Mouse (Mus musculus): ENCODE data around the gene Gclc. TPM values are rescaled to one million over a fixed set of nuclear protein-coding genes. Genes with fewer than 3 reads are reported as not detected.

Gene Gclc
- polyA plus RNA-seq (2014; fragmentation: Nextera tagmentation; extraction: Ambion mirVana), result 29.7 and 32.8 TPM in 2 replicates

DNA sequence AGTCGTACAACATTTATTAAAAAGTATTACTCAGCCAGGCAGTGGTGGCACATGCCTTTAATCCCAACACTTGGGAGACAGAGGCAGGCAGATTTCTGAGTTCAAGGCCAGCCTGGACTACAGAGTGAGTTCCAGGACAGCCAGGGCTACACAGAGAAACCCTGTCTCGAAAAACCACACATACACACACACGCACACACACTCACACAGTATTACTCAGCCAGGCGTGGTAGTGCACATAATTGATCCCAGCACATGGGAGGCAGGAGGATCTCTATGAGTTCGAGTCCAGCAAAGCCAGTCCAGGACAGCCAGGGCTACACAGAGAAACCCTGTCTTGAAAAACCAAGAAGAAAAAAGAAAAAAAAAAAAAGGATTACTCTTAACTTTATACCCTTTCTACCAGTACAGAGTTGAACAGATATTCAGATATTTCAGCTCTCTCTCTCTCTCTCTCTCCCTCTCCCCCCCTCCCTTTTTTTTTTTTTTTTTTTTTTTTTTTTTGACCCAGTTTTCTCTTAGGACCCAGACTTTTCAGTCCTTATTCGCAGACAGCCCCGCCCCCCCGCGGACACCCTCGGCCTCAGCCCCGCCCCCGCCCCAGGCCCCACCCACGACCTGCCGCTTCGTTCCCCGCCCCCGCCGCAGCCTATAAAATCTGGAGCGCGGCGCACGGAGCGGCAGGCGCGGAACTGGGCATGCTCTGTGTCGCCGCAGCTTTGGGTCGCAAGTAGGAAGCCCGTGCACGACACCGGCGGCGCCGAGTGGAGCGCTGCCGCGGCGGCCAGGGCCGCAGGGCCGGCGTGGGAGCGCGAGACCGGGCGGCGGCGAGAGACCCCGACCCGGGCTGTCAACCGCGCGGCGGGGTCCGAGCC, at the start of gene Gclc:
Gene Gclc, plus strand, starts transcription at position 683 of the 875 bp plus-strand sequence.
- Histone ChIP-seq H3K4me2 (peak within 1 kb of the TSS; percentile 64), H3K27me3 (replicated peaks; ENCODE audit: control insufficient read depth, insufficient read depth, low read length) (no peaks in the 10 kb centered on the region), H3K4me3 (ENCODE audit: low read depth, low read length) (peak within 1 kb of the TSS; percentile 83), H3K9ac (ENCODE audit: low read depth, low read length) (peak within 1 kb of the TSS; percentile 77), H3K36me3 (ENCODE audit: control insufficient read depth, insufficient read depth, low read length) (no peaks in the 10 kb centered on the region), H3K4me1 (replicated peaks; ENCODE audit: control insufficient read depth, insufficient read depth, low read length) (peaks cover 11% of the 10 kb centered on the region; the same call in 1 of the 2 replicates), H3K27ac (ENCODE audit: low read depth, low read length) (peak within 1 kb of the TSS; percentile 84), H3K9me3 (ENCODE audit: control insufficient read depth, low read length) (no peaks in the 10 kb centered on the region)
- 8% methylated on average over 52 of the region's 54 CpGs for WGBS
- ATAC-seq (replicated peaks; ENCODE audit: low FRiP score) (peak; percentile 73), DNase-seq (ENCODE audit: low spot score) (peak; percentile 88)

- Histone ChIP-seq H3K27ac (ENCODE audit: low read depth, low read length) (no peak overlapping the region), H3K4me1 (replicated peaks; ENCODE audit: control insufficient read depth, insufficient read depth, low read length) (no peaks in the 10 kb centered on the region), H3K27me3 (replicated peaks; ENCODE audit: control insufficient read depth, insufficient read depth, low read length) (no peaks in the 10 kb centered on the region), H3K36me3 (ENCODE audit: control insufficient read depth, insufficient read depth, low read length) (no peaks in the 10 kb centered on the region), H3K9me3 (ENCODE audit: control insufficient read depth, low read length) (no peaks in the 10 kb centered on the region), H3K4me2 (no peak overlapping the region), H3K4me3 (ENCODE audit: low read depth, low read length) (no peak overlapping the region), H3K9ac (ENCODE audit: low read depth, low read length) (no peak overlapping the region)
- no peak for DNase-seq (ENCODE audit: low spot score)
- no peak for ATAC-seq (replicated peaks; ENCODE audit: low FRiP score)
- 75% methylated on average over 6 of the region's 6 CpGs for WGBS
Observed at GRCm38 (mm10) chr9:77706515-77706914, 47.8 kb upstream of the Gclc start.

DNA sequence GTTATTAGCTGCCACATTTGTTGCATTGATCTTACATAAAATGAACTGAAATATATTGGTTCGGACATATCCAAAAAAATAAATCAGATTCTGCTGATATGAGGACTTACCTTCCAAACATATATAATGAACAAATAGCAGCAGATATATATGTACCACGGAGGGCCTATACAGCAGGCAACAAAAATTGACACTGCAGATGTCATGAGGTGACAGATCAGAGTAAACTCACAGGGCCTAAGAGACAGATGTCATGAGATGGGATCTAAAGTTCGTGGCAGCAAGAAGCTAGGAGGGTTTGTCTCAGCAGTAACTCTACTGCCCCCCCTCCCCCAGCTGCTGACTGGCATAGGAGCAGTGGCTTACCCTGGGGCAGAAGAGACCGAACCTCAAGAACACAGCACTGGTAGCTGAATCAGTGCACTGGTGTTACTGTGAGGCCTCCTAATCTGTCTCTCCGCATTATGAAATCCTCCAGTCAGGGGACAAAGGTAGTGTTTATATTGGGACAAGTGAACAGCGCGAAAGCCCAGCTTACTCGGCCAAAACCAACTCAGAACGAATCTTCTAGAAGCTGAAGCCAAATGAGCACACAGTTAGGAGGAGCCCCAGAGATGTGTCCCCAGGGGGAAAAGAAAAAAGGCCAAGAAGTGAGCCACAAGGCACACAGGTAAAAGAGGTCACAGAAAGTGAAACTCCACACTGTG, 46.7 kb upstream of the Gclc start:
- Histone ChIP-seq H3K9me3 (ENCODE audit: control insufficient read depth, low read length) (no peaks in the 10 kb centered on the region), H3K4me2 (no peak overlapping the region), H3K36me3 (ENCODE audit: control insufficient read depth, insufficient read depth, low read length) (no peaks in the 10 kb centered on the region), H3K4me3 (ENCODE audit: low read depth, low read length) (no peak overlapping the region), H3K27ac (ENCODE audit: low read depth, low read length) (no peak overlapping the region; the same call in 1 of the 2 replicates), H3K9ac (ENCODE audit: low read depth, low read length) (no peak overlapping the region), H3K4me1 (replicated peaks; ENCODE audit: control insufficient read depth, insufficient read depth, low read length) (no peaks in the 10 kb centered on the region), H3K27me3 (replicated peaks; ENCODE audit: control insufficient read depth, insufficient read depth, low read length) (no peaks in the 10 kb centered on the region)
- 0 out of 2 replicates have a peak, but pooled peaks have one; percentile 29 for ATAC-seq (replicated peaks; ENCODE audit: low FRiP score)
- DNase-seq (ENCODE audit: low spot score), result no peak
- 73% methylated on average over 9 of the region's 9 CpGs for WGBS

DNA sequence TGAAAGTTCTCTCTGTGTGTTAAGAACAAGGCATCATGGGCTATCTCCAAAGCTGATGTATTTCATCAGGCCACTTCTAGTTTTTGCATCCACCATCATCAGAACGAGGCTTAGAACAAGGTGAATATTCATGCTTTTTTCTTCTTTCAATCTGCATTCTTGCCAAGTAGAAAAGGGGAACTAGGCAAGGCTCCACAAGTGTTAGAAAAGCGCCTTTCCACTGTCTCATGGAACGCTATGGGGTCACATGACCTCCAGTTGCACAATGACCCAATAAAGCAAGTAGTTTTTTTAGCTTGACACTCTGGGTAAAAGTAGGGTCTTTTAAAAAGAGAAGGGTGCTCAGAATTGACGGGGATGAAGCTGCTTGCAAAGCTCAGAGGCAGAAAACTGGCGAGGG, 45.4 kb upstream of the Gclc start:
- Histone ChIP-seq H3K27me3 (replicated peaks; ENCODE audit: control insufficient read depth, insufficient read depth, low read length) (no peaks in the 10 kb centered on the region), H3K4me3 (ENCODE audit: low read depth, low read length) (no peak overlapping the region), H3K4me2 (no peak overlapping the region), H3K36me3 (ENCODE audit: control insufficient read depth, insufficient read depth, low read length) (no peaks in the 10 kb centered on the region), H3K9me3 (ENCODE audit: control insufficient read depth, low read length) (no peaks in the 10 kb centered on the region), H3K4me1 (replicated peaks; ENCODE audit: control insufficient read depth, insufficient read depth, low read length) (no peaks in the 10 kb centered on the region), H3K9ac (ENCODE audit: low read depth, low read length) (no peak overlapping the region), H3K27ac (ENCODE audit: low read depth, low read length) (no peak overlapping the region)
- 57% methylated on average over 5 of the region's 5 CpGs for WGBS
- DNase-seq (ENCODE audit: low spot score), result no peak
- ATAC-seq (replicated peaks; ENCODE audit: low FRiP score), result no peak

- Histone ChIP-seq H3K9me3 (ENCODE audit: control insufficient read depth, low read length) (no peaks in the 10 kb centered on the region), H3K36me3 (ENCODE audit: control insufficient read depth, insufficient read depth, low read length) (no peaks in the 10 kb centered on the region), H3K9ac (ENCODE audit: low read depth, low read length) (no peak overlapping the region), H3K4me3 (ENCODE audit: low read depth, low read length) (no peak overlapping the region), H3K4me2 (no peak overlapping the region), H3K4me1 (replicated peaks; ENCODE audit: control insufficient read depth, insufficient read depth, low read length) (no peaks in the 10 kb centered on the region), H3K27me3 (replicated peaks; ENCODE audit: control insufficient read depth, insufficient read depth, low read length) (no peaks in the 10 kb centered on the region), H3K27ac (ENCODE audit: low read depth, low read length) (no peak overlapping the region)
- DNase-seq (ENCODE audit: low spot score), result no peak
- WGBS, result 63% methylated on average over 5 of the region's 5 CpGs
- ATAC-seq (replicated peaks; ENCODE audit: low FRiP score), result no peak
Observed at GRCm38 (mm10) chr9:77711021-77711569, 43.2 kb upstream of the Gclc start.

DNA sequence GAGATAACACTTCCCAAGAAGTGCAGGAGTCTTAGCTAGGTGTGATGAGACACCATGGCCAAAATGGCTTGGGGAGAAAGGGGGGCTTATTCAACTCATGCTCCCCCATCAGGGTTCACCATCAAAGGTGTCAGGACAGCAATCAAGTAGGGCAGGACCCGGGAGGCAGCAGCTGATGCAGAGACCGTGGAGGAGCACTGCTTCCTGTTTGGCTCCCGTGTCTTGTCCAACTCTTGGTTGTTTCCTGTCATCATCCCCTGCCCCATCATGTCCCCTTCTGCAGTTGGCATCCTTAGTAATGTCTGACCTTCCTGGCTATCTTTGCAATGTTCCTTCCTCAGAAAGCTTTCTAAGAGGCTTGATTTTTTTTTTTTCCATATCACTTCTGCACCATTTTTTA, 41.5 kb upstream of the Gclc start:
- Histone ChIP-seq H3K4me3 (ENCODE audit: low read depth, low read length) (no peak overlapping the region), H3K4me1 (replicated peaks; ENCODE audit: control insufficient read depth, insufficient read depth, low read length) (no peaks in the 10 kb centered on the region), H3K4me2 (no peak overlapping the region), H3K27me3 (replicated peaks; ENCODE audit: control insufficient read depth, insufficient read depth, low read length) (no peaks in the 10 kb centered on the region), H3K36me3 (ENCODE audit: control insufficient read depth, insufficient read depth, low read length) (no peaks in the 10 kb centered on the region), H3K9me3 (ENCODE audit: control insufficient read depth, low read length) (no peaks in the 10 kb centered on the region), H3K27ac (ENCODE audit: low read depth, low read length) (no peak overlapping the region), H3K9ac (ENCODE audit: low read depth, low read length) (no peak overlapping the region)
- DNase-seq (ENCODE audit: low spot score) (no peak), ATAC-seq (replicated peaks; ENCODE audit: low FRiP score) (no peak)
- WGBS, result 38% methylated on average over 3 of the region's 3 CpGs

GRCm38 (mm10) chr9:77713301-77713700, 41.0 kb upstream of the Gclc start:
- no peak overlapping the region for H3K9ac ChIP-seq (ENCODE audit: low read depth, low read length)
- H3K9me3 ChIP-seq (ENCODE audit: control insufficient read depth, low read length), result no peaks in the 10 kb centered on the region
- DNase-seq (ENCODE audit: low spot score) (no peak), ATAC-seq (replicated peaks; ENCODE audit: low FRiP score) (no peak)
- no peaks in the 10 kb centered on the region for H3K4me1 ChIP-seq (replicated peaks; ENCODE audit: control insufficient read depth, insufficient read depth, low read length)
- H3K36me3 ChIP-seq (ENCODE audit: control insufficient read depth, insufficient read depth, low read length), result no peaks in the 10 kb centered on the region
- WGBS, result 49% methylated on average over 5 of the region's 5 CpGs
- H3K27ac ChIP-seq (ENCODE audit: low read depth, low read length), result no peak overlapping the region
- no peaks in the 10 kb centered on the region for H3K27me3 ChIP-seq (replicated peaks; ENCODE audit: control insufficient read depth, insufficient read depth, low read length)
- no peak overlapping the region for H3K4me3 ChIP-seq (ENCODE audit: low read depth, low read length)
- no peak overlapping the region for H3K4me2 ChIP-seq

DNA sequence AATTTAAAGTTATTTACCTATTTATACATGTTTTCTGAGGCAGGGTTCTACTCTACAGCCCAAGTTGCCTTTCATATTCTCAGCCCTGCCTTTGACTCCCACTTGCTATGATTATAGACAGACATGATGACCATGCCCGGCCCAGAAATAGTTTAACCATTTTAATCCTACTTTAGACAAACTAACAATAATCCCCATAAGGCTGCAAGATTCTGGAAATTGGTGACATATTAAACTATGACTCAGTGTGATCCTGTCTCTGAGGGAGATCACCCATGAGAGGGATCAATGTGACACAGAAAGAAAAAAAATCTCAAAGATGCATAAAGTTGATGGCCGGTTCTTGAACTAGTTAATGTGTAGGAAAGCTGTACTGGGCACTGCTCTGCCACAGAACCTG, 39.1 kb upstream of the Gclc start:
- DNase-seq (ENCODE audit: low spot score), result no peak
- no peak overlapping the region for H3K4me3 ChIP-seq (ENCODE audit: low read depth, low read length)
- H3K27me3 ChIP-seq (replicated peaks; ENCODE audit: control insufficient read depth, insufficient read depth, low read length), result no peaks in the 10 kb centered on the region
- H3K4me2 ChIP-seq, result no peak overlapping the region
- 86% methylated on average over 2 of the region's 2 CpGs for WGBS
- no peaks in the 10 kb centered on the region for H3K9me3 ChIP-seq (ENCODE audit: control insufficient read depth, low read length)
- H3K27ac ChIP-seq (ENCODE audit: low read depth, low read length), result no peak overlapping the region
- H3K9ac ChIP-seq (ENCODE audit: low read depth, low read length), result no peak overlapping the region
- H3K36me3 ChIP-seq (ENCODE audit: control insufficient read depth, insufficient read depth, low read length), result no peaks in the 10 kb centered on the region
- ATAC-seq (replicated peaks; ENCODE audit: low FRiP score), result no peak
- H3K4me1 ChIP-seq (replicated peaks; ENCODE audit: control insufficient read depth, insufficient read depth, low read length), result no peaks in the 10 kb centered on the region

All from liver, embryonic 11.5 days (tissue).